Mouse (Mus musculus) testis, adult 2 months (tissue): ENCODE measurements at regions not wholly inside any gene's neighbourhood (a gene's known extent, or its start where the extent isn't known, plus 50 kb on each side); places are given as distances from the start of the nearest gene placed in this dataset.

ENCODE experiments used
- H3K27ac ChIP-seq: fragments of 200-500 bp; 2 replicates; pipeline ENCODE4 v1.5.1; 2012; ENCODE audit warnings: low read depth, low read length; ENCODE audit not compliant: control insufficient read depth, insufficient read depth
- H3K27me3 ChIP-seq: fragments of 200-500 bp; 2 replicates; pipeline ENCODE4 v1.6.1; 2012; ENCODE audit warnings: mild to moderate bottlenecking, low read length, moderate library complexity; ENCODE audit not compliant: control insufficient read depth, insufficient read depth
- H3K36me3 ChIP-seq: fragments of 200-500 bp; 2 replicates; pipeline ENCODE4 v1.6.1; 2012; ENCODE audit warnings: mild to moderate bottlenecking, low read length; ENCODE audit not compliant: control insufficient read depth, insufficient read depth
- H3K4me1 ChIP-seq: fragments of 200-500 bp; 2 replicates; pipeline ENCODE4 v1.6.1; 2012; ENCODE audit warnings: low read length; ENCODE audit not compliant: control insufficient read depth, insufficient read depth
- H3K4me3 ChIP-seq: fragments of 200-500 bp; 2 replicates; pipeline ENCODE4 v1.5.1; 2012; ENCODE audit warnings: low read depth, mild to moderate bottlenecking, low read length, moderate library complexity, mixed read lengths; ENCODE audit not compliant: control insufficient read depth
- CTCF ChIP-seq: fragments of 200-500 bp; IDR thresholded peaks from 2 replicates; pipeline ENCODE4 v1.5.1; 2012; ENCODE audit warnings: low read depth, mild to moderate bottlenecking, inconsistent platforms, low read length, moderate library complexity; ENCODE audit not compliant: control insufficient read depth, insufficient read depth, insufficient replicate concordance
- POLR2A ChIP-seq: fragments of 200-500 bp; IDR thresholded peaks from 2 replicates; pipeline ENCODE4 v1.6.1; 2012; ENCODE audit warnings: low read depth, mild to moderate bottlenecking, inconsistent platforms, low read length, moderate library complexity; ENCODE audit not compliant: control insufficient read depth

DNA sequence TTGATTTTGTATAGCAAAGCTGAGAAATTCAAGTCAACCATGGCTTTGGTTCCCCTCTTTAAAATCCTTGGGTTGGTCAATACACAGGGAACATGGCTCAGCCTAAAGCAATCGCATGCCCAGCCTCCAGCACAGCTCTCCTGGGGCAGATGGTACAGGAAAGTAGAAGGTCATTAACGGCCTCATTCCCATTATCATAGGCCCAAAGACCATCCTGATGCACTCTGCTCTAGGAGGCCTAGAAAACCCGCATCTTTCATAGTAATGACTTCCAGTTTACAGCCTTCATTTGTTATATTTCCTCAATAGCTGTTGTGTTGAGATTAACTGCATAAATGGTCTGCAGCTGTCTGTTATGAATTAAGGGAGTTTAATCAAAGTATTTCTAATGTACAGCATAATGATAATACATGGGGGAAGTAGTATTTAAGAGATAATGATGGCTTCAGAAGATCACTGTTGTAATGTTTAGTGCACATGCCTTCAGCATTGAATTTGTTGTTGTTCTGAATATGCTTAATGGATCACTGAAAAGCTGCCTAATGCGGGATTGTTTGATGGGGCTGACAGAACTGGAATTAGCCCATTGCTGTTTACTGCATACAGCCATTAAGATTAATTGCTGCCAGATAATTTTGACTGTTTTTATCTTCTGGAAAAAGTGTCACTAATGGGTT is 329.8 kb upstream of the Pou3f3 start:
- Histone ChIP-seq H3K27ac (no peak overlapping the region), H3K4me3 (no peak overlapping the region), H3K36me3 (no peaks in the 10 kb centered on the region), H3K27me3 (no peaks in the 10 kb centered on the region), H3K4me1 (no peaks in the 10 kb centered on the region)
- TF ChIP-seq CTCF, result no peak
- no peak for TF ChIP-seq POLR2A

DNA sequence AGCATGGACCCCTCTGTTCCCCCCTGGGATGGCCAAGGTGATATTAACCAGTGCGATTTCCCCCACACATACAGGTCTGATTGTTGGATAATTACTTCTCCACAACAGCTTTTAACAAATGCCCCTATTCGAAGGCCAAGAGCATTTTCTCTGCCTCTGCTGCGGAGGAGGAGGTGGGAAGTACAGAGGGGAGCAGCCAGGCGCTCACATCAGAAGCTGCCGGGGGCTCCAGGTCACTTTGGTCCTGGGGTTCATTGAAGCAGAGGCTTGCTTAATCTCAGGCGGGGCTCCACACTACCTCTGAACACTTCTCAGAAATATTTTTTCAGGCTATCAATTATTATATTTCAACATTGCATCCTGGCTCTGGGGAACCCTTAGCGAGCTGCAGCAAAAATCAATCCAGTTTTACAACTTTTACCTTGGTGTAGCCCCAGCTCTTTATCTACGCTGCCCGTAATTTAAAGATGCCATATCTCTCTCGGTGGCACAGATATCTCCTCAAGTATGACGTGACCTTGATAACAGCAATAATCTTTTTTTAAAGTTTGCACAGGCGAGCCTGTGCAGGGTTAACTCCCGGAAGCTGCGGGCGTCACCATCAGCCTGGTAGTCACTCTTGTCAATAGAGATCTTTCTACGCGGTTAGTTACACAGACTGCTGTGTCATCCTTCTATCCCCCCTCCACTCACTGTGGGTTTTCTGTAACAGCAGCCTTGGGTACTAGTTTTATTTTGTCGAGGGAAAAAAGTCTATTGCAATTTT is 307.5 kb upstream of the Pou3f3 start:
- H3K4me3 ChIP-seq, result no peak overlapping the region
- H3K27ac ChIP-seq, result no peak overlapping the region
- no peaks in the 10 kb centered on the region for H3K27me3 ChIP-seq
- no peaks in the 10 kb centered on the region for H3K36me3 ChIP-seq
- TF ChIP-seq POLR2A, result no peak
- TF ChIP-seq CTCF, result no peak
- no peaks in the 10 kb centered on the region for H3K4me1 ChIP-seq

DNA sequence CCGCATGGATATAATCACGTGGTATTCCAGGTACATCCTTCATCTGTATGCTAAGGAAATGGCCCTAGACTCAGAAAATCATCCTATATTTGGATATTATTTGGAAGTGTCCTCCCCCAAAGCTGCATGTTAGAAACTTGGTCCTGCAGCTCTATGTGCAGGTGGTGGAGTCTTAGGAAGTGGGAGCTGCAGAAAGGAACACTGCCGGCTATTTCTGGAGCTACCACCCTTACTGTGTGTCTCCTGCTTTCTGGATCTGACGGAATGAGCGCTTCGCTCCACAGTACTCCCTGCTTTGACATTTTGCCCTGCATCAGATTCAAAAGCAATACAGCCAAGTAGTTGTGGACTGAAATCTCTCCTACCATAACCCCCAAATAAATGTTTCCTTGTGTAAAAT is 306.8 kb upstream of the Pou3f3 start:
- no peaks in the 10 kb centered on the region for H3K27me3 ChIP-seq
- H3K27ac ChIP-seq, result no peak overlapping the region
- no peaks in the 10 kb centered on the region for H3K36me3 ChIP-seq
- TF ChIP-seq POLR2A (no peak), CTCF (no peak)
- no peaks in the 10 kb centered on the region for H3K4me1 ChIP-seq
- no peak overlapping the region for H3K4me3 ChIP-seq

DNA sequence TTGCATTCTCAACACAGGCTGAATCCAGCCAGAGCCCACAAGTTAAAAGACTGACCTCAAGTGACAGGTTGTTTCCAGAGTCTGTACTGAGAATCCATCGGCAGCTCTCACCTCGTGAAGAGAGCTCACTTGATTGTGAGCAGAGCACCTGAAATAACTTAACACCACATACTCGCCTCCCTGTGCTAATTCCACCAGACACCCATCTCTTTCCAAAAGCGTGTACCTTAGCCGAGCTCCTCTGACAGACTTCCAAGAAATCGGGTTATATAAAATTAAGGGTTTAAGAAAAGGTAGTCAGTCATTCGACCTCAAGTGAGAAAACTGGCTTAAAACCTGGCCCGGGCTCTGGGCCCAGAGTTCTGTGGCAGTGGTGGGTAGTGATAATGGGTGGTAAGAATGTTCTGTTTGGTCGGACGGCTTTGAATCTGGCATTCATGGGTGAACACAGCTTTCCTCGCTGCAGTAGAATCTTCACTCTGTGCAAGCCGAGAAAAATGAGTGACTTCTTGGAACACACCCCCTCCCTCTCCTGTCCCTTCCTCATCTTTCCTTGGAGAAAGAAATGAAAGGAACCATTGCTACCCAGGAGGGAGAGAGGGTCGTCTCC is 299.8 kb upstream of the Pou3f3 start:
- Histone ChIP-seq H3K4me1 (no peaks in the 10 kb centered on the region), H3K36me3 (no peaks in the 10 kb centered on the region), H3K27ac (no peak overlapping the region), H3K27me3 (no peaks in the 10 kb centered on the region), H3K4me3 (no peak overlapping the region)
- no peak for TF ChIP-seq POLR2A
- TF ChIP-seq CTCF, result no peak

DNA sequence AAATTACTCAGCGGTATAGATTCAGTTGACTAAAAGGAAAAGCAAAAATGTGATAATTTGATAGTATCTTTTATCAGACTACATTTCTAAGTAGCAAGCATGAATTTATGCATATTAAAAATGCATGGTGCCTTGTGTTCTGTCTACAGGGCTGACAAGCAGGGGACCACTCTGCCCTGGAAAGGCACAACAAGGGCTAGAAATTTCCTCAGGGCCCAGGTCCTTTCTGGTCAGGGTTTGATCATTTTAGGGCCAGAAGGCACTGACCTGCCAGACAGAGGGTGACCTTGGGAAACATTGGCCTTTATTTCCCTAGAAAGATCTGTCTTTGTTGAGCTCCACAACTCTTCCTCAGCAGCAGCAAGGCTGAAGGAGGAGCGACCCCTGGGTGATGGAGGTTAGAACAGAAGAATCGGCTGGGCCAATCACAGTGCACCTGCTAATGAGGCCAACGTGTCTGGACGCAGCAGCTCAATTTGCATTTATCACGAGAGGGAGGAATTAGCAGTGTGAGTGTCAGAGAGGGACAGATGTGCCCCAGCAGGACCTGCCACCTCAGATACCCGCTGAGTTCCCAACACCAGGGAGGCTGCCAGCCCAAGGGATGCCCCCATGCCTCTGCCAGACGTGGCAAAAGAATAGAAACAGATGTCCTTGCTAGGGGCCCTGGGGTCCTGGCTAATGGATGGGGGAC is 297.0 kb upstream of the Pou3f3 start:
- TF ChIP-seq CTCF, result no peak
- no peak for TF ChIP-seq POLR2A
- H3K4me3 ChIP-seq, result no peak overlapping the region
- no peaks in the 10 kb centered on the region for H3K27me3 ChIP-seq
- no peaks in the 10 kb centered on the region for H3K36me3 ChIP-seq
- H3K27ac ChIP-seq, result no peak overlapping the region
- no peaks in the 10 kb centered on the region for H3K4me1 ChIP-seq

DNA sequence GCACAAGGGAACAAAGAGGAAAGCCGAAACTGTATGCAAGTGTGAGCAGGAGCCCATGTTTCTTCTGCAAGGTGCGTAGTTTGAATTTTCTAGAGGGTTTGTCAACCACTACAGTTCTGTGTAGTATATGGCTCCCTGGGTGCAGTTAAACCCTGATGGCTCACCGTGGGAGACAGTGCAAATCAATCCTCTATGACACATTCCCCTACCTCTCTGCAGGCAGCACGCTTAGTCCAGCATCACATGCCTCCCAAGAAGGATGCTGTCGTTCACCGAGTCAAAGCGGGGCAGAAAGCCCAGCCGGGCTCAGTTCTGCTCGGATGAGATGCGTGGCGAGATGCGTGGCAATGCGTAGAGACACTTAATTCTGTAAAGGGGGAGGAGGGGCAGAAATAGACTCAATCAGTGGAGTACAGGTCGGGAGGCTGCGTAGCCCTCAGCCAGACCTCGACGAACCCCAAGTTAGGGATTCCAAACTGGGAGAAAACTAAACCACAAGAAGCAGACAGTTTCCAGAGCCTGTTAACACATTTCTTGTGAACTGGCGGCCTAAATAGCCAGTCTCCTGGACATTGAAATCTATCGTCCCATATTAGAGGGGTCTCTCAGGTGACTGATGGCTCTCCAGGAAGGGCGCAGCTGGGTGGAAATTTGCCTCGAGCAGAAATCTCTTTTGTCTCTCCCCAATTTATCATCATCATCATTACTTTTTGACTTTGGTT is 279.6 kb upstream of the Pou3f3 start:
- TF ChIP-seq CTCF, result no peak
- TF ChIP-seq POLR2A, result no peak
- Histone ChIP-seq H3K4me1 (no peaks in the 10 kb centered on the region; the same call in 1 of the 2 replicates), H3K27ac (no peak overlapping the region), H3K4me3 (no peak overlapping the region), H3K36me3 (no peaks in the 10 kb centered on the region), H3K27me3 (no peaks in the 10 kb centered on the region)
